Mouse (Mus musculus) liver, embryonic 12.5 days (tissue): ENCODE measurements around the gene Apoa5. TPM values are rescaled to one million over a fixed set of nuclear protein-coding genes. Genes with fewer than 3 reads are reported as not detected.
"Not testable (repeated sequence)": the region's sequence is repeated elsewhere in the genome, so short reads cannot be mapped to it uniquely, and the experiment has no call there.

Experiments
- ATAC-seq: fragments of 200-750 bp; cut with Nextera tagmentation; 2 replicates; pipeline ENCODE4 v1.8.0; 2017; ENCODE audit warnings: moderate number of reproducible peaks, mild to moderate bottlenecking, moderate library complexity
- H3K27ac ChIP-seq: fragments of 300-500 bp; sonication (generic); 2 replicates; pipeline ENCODE4 v1.5.1; 2016; ENCODE audit warnings: mild to moderate bottlenecking
- H3K27me3 ChIP-seq: fragments of 300-500 bp; sonication (generic); replicated peaks from 2 replicates; pipeline ENCODE4 v1.6.1; 2016; ENCODE audit warnings: mild to moderate bottlenecking, moderate library complexity
- H3K36me3 ChIP-seq: fragments of 300-500 bp; sonication (generic); 2 replicates; pipeline ENCODE4 v1.6.1; 2016; ENCODE audit warnings: mild to moderate bottlenecking, moderate library complexity
- H3K4me1 ChIP-seq: fragments of 300-500 bp; sonication (generic); 2 replicates; pipeline ENCODE4 v1.6.1; 2016
- H3K4me2 ChIP-seq: fragments of 300-500 bp; sonication (generic); 2 replicates; pipeline ENCODE4 v1.6.1; 2016; ENCODE audit warnings: mild to moderate bottlenecking, moderate library complexity
- H3K4me3 ChIP-seq: fragments of 300-500 bp; sonication (generic); 2 replicates; pipeline ENCODE4 v1.5.1; 2016; ENCODE audit warnings: mild to moderate bottlenecking, moderate library complexity
- H3K9ac ChIP-seq: fragments of 300-500 bp; sonication (generic); 2 replicates; pipeline ENCODE4 v1.6.1; 2016; ENCODE audit warnings: mild to moderate bottlenecking, moderate library complexity
- H3K9me3 ChIP-seq: fragments of 300-500 bp; sonication (generic); replicated peaks from 2 replicates; pipeline ENCODE4 v1.6.1; 2016; ENCODE audit warnings: mild to moderate bottlenecking, moderate library complexity
- WGBS: fragments of 180-500 bp; shearing (Covaris S2); methylation state at CpG from one replicate; pipeline ENCODE4 v1.1.7; 2016; ENCODE audit not compliant: insufficient replicate concordance; 5-methylcytosine and 5-hydroxymethylcytosine counted together
- polyA plus RNA-seq: library from polyadenylated mRNA; unstranded; fragments of >200 nt; fragmentation: Nextera tagmentation; extraction: Ambion mirVana; gene quantifications from 2 replicates; pipeline ENCODE4 v1.2.1, GENCODE M21; 2016

Gene Apoa5
- polyA plus RNA-seq, 1 experiment from 2014 or later = 0.33 TPM

DNA sequence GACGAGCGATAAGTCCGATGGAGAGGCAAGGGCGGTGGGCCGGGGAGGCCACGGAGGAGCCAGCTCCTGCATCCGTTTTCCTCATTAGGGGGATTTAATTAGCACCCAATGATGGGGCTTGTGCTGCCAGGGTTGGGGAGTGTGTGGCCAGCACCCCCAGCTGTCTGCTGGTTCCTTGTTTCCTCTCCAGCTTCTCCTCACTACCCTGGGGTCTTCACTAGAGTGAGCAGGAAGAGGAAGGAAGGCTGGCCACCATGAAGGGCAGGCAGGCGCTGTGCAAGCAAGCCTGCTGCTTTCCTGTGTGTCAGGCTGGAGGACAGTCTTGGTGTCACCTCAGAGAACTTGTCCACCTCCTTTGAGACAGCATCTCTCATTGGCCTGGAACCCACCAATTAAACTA lies 48.5 kb downstream of the Apoa5 start:
- no peak overlapping the region for H3K27ac ChIP-seq
- ATAC-seq = no peak
- H3K27me3 ChIP-seq = peaks cover 11% of the 10 kb centered on the region; the same call in 1 of the 2 replicates
- H3K36me3 ChIP-seq = no peaks in the 10 kb centered on the region
- H3K4me1 ChIP-seq = no peaks in the 10 kb centered on the region
- 49% methylated on average over 8 of the region's 8 CpGs for WGBS
- no peaks in the 10 kb centered on the region; the same call in 1 of the 2 replicates for H3K9me3 ChIP-seq
- no peak overlapping the region for H3K9ac ChIP-seq
- no peak overlapping the region for H3K4me2 ChIP-seq
- H3K4me3 ChIP-seq = no peak overlapping the region

DNA sequence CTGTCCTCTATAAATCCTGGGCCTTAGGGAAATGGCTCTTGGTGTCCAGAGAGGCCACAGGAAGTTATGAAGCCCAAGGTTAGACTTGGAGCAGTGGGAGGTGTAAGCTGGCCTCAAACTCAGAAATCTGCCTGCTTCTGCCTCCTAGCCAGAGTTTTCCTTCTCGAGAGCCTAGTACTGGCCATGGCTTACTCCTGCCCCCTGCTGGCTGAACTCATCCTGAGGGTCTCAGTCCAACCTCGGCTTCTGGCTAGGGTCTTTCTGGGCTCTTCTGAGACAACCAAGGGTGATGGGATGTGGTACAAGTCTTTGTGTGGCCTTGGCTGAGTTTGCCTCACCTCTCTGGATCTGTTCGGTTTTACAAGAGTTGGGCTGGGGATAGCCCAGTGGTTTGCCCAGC lies 49.5 kb downstream of the Apoa5 start:
- H3K36me3 ChIP-seq = no peaks in the 10 kb centered on the region
- no peak overlapping the region for H3K4me2 ChIP-seq
- no peak for ATAC-seq
- H3K27me3 ChIP-seq = peaks cover 11% of the 10 kb centered on the region; the same call in 1 of the 2 replicates
- no peak overlapping the region for H3K4me3 ChIP-seq
- H3K9ac ChIP-seq = no peak overlapping the region
- no peak overlapping the region for H3K27ac ChIP-seq
- no peaks in the 10 kb centered on the region for H3K4me1 ChIP-seq
- H3K9me3 ChIP-seq = no peaks in the 10 kb centered on the region; the same call in 1 of the 2 replicates
- 64% methylated on average over 3 of the region's 3 CpGs for WGBS

DNA sequence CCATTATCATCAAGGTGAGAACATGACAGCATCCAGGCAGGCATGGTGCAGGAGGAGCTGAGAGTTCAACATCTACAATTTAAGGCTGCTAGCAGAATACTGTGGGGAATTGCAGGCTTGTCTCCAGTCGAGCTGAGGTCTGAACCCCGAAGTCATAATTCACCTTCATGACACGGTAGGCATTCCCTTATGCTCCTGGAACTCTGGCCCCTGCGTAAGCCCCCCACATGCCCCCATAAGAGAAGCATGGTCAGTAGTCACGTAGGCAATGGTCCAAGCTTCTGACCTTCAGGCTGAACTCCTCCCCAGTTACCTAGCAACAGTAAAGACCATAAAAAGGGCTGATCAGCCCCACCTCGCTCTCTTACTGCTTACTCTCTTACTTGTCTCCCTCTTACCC lies 51.5 kb downstream of the Apoa5 start, which contains the start of gene 4931429L15Rik:
4931429L15Rik (minus strand) TSS at position 101 of the 400 bp plus-strand sequence.
- not testable (repeated sequence) for H3K9ac ChIP-seq, ATAC-seq, H3K36me3 ChIP-seq, H3K9me3 ChIP-seq, H3K27ac ChIP-seq, H3K4me2 ChIP-seq, H3K27me3 ChIP-seq, H3K4me3 ChIP-seq, H3K4me1 ChIP-seq
- WGBS = 63% methylated on average over 6 of the region's 6 CpGs

DNA sequence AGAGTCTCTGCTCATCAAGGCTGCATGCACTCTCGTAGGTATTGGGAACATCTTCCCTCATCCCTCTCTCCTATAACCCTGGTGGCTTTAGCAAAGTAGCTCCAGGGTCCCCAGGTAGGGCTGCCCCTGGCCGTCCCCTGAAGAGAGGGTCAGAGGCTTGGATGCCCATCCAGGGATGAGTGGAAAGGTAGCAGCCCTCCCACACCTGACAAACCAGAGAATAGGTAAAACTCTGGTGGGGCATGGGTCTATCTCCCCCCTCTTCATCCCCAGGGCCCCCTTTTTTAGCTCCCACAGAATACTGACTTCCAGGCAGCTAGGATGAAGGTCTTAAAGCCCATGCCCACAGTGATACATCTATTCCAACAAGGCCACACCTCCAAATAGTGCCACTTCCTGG lies 52.0 kb downstream of the Apoa5 start:
- Histone ChIP-seq H3K9ac (no peak overlapping the region), H3K4me1 (no peaks in the 10 kb centered on the region), H3K4me3 (no peak overlapping the region), H3K9me3 (no peaks in the 10 kb centered on the region; the same call in 1 of the 2 replicates), H3K4me2 (no peak overlapping the region), H3K27ac (no peak overlapping the region), H3K27me3 (peaks cover 15% of the 10 kb centered on the region; the same call in 1 of the 2 replicates), H3K36me3 (no peaks in the 10 kb centered on the region)
- no peak for ATAC-seq
- WGBS = 60% methylated on average over 2 of the region's 2 CpGs

Other genes starting within 250 kb of the Apoa5 start
- gene Apoa1, start 40.1 kb upstream of the Apoa5 start, polyA plus RNA-seq = 1,440 and 1,454 TPM in 2 replicates
- gene Apoc3, start 33.0 kb upstream of the Apoa5 start, polyA plus RNA-seq = 2.1 and 2.4 TPM in 2 replicates
- not detected in 2 replicates for gene Apoa4, start 27.9 kb upstream of the Apoa5 start, polyA plus RNA-seq
- 55.4 and 56.0 TPM in 2 replicates for gene Zpr1, start 4.4 kb downstream of the Apoa5 start, polyA plus RNA-seq
- 12.3 and 13.2 TPM in 2 replicates for gene Bud13, start 14.4 kb downstream of the Apoa5 start, polyA plus RNA-seq
- not detected in 2 replicates for gene 4931429L15Rik, start 51.4 kb downstream of the Apoa5 start, polyA plus RNA-seq